Comparison of ENCODE assay signal across 17 mouse cellular contexts in genomic region chr1:84942666-84943065, GRCm38 (mm10). TPM values are rescaled to one million over a fixed set of nuclear protein-coding genes. Genes with fewer than 3 reads are reported as not detected.
"Had no signal": no experiment of that assay in that cellular context is flagged by ENCODE, and none has a peak within 500 bp of the region (broad histone marks: within the 10 kb centered on the region; RNA-seq: fewer than 3 reads in every experiment).

No protein-coding gene starts in this region.

- H3K36me3 ChIP-seq: limb, embryonic 12.5 days; limb, embryonic 15.5 days; midbrain, embryonic 10.5 days; midbrain, embryonic 13.5 days had no signal

- H3K4me3 ChIP-seq: limb, embryonic 12.5 days; limb, embryonic 15.5 days; megakaryocyte, embryonic 14.5 days; midbrain, embryonic 10.5 days; midbrain, embryonic 13.5 days had no signal

- H3K27ac ChIP-seq: limb, embryonic 12.5 days; limb, embryonic 15.5 days; liver, embryonic 14.5 days; macrophage; midbrain, embryonic 10.5 days; midbrain, embryonic 13.5 days had no signal

- H3K4me1 ChIP-seq: limb, embryonic 12.5 days; limb, embryonic 15.5 days; megakaryocyte, embryonic 14.5 days; midbrain, embryonic 10.5 days; midbrain, embryonic 13.5 days had no signal

- H3K9me3 ChIP-seq: limb, embryonic 12.5 days; limb, embryonic 15.5 days; midbrain, embryonic 10.5 days; midbrain, embryonic 13.5 days had no signal

- H3K4me2 ChIP-seq: limb, embryonic 12.5 days; limb, embryonic 15.5 days; liver, embryonic 11.5 days; lung, embryonic 14.5 days; midbrain, embryonic 13.5 days had no signal

- H3K27me3 ChIP-seq: limb, embryonic 12.5 days; limb, embryonic 15.5 days; megakaryocyte, embryonic 14.5 days; midbrain, embryonic 13.5 days had no signal

- H3K9ac ChIP-seq: limb, embryonic 12.5 days; limb, embryonic 15.5 days; liver, embryonic 14.5 days; liver, postnatal 0 days; lung, embryonic 14.5 days; midbrain, embryonic 13.5 days had no signal

- DNase-seq: kidney, adult 9 months; kidney, postnatal 14 days; kidney, postnatal 4 days; left cerebral cortex, postnatal 4 days; liver, postnatal 0 days; lung, embryonic 14.5 days; thymus, adult 18-20 months; thymus, postnatal 25 days had no signal

- ATAC-seq: liver, postnatal 0 days; lung, postnatal 0 days; midbrain, embryonic 13.5 days had no signal

RNA-seq across cellular contexts. Expression of gene Slc16a14, which starts 7.7 kb away (rescaled TPM):
- polyA plus RNA-seq: liver, embryonic 14.5 days; lung, embryonic 14.5 days had no signal
